Mouse (Mus musculus) c-Kit-positive CD71-positive TER-119-positive erythroid progenitor cells, embryonic 14.5 days (primary cell): ENCODE results near the gene Usp43.

ENCODE experiments used
- DNase-seq: peaks from one replicate; pipeline ENCODE4 v3.0.0-alpha.2; 2013; ENCODE audit warnings: low spot score

Gene Usp43

DNA sequence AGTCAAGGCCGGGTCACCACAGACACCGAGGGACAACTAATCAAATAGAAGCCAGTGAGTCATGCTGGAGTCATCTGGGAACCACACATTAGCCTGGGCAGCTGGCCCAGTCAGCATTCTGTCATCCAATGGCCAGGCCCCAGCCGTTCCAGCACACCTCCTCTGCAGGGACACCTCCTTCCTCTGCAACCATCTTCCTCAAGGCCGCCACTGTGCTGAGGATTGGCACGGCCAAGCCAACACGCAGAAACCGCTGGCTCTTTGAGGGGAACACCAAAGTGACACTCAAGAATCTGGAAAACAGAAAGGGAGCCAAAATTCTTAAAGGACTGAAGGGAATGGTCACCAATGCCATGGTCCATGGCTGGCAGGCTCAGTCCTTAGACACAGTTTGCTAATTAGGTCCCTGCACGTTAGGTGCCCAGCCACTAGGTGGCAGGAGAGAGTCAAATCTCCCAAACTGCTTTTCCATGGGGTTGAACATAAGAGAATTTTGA, 24.8 kb downstream of the Usp43 start:
- peak; percentile 27 for DNase-seq

- no peak for DNase-seq
These were observed 26.3 kb downstream of the Usp43 start for GRCm38 (mm10) chr11:67895641-67896040.

DNA sequence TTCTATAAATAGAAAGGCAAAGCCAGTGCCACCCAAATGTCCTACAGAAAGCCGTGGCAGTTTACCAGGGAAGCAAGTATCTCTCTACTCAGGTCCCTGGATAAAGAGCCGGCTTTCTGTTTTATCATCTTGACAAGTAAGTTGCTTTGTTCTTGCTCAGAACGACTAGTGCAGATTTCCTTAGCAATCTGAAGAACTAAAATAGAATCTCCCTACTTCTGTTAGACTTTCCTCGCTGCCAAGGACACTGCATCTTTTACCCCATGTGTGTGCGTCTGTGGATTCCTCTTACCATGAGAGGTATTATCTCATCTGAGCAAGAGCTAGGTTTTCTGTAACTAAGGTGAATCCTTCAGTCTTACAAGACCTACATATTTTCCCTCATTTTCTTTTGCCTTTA, 33.4 kb downstream of the Usp43 start:
- no peak for DNase-seq

DNA sequence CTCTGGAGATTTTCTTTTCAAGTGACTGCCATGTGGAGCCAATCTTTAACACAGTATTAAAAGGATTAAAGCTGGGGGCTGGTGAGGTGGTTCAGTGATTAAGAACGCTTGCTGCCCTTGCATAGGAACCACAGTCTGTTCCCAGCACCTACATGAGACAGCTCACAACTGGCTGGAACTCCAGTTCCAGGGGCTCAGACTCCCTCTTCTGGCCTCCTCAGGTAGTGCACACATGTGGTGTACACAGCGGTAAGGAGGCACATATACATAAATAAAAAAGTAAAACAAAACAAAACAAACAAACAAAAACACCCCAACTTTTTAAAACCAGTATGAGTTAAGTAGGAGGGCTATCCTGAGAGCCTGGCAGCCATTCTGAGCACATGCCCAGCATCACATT, 36.0 kb downstream of the Usp43 start:
- no peak for DNase-seq

DNA sequence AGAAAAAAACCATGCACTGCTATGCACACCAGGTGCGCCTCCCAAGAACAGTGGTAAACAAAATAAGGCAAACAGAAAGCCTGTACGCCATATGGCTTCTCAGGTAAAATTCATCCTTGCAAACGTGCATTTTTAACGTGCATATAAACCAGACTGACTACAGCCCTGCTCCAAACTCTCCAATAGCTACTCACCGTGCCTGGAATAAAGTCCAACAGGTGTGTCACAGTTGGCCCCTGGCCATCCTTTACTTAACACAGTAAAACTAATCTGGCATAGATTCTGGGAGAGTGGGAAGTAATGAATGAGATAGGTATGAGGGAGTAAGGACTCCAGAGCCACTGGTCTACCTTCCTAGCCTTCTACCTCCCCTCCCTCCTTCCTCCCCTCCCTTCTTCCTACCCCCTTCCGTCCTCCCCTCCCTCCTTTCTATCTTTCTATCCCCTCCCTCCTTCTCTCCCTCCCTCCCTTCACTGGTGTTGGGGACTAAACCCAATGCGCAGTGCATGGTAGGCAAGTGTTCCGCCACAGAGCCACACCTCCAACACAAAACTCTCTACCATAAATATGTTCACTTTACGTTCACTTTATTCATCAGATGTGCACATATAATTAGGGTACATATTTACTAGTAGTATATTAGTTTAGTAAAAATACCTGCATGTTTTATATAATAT, 56.3 kb downstream of the Usp43 start:
- DNase-seq = no peak

DNA sequence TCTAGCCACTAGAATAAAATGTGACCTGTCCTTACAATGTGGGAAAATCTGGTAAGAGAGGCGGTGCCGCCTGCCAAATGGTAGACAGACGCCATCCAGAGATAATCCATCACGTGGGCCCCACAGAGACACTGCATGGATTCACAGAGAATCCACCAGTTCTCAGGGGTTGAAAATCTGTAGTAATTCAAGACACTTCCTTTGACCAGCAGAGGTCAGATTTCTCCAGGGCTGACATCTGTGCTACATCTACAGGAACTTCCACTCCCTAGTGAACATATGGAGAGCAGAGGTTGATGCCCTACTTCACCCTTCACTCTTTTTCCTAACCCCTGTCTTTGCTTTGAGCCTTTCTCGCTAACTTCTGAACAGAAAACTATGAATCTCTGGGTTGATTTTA, 56.9 kb downstream of the Usp43 start:
- DNase-seq = no peak

GRCm38 (mm10) chr11:67861399-67861838, 60.5 kb downstream of the Usp43 start:
- no peak for DNase-seq

- no peak for DNase-seq
These were observed 61.1 kb downstream of the Usp43 start for GRCm38 (mm10) chr11:67860743-67861398.

DNA sequence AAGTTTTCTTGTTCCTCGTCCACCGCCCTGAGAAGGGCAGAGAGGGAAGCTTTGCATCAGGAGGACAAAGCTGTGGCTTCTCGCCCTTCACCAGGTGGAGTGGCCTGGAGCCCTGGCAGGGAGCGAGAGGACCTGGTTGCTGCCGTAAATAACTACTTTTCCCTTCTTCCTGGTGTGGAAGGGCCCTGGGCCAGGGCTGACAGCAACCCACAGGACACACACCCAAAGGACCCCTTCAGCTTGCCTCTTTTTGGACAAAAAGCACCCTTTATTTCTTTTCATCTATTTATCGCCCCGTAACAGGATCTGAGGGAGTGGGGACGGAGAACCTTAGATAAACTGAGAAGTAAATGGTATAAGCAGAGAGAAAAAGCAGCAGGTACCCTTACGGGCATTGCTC, 63.4 kb downstream of the Usp43 start:
- no peak for DNase-seq

GRCm38 (mm10) chr11:67855035-67855434, 66.9 kb downstream of the Usp43 start:
- DNase-seq = peak; percentile 1

- DNase-seq = no peak
These were observed 68.0 kb downstream of the Usp43 start for GRCm38 (mm10) chr11:67853996-67854395.

DNA sequence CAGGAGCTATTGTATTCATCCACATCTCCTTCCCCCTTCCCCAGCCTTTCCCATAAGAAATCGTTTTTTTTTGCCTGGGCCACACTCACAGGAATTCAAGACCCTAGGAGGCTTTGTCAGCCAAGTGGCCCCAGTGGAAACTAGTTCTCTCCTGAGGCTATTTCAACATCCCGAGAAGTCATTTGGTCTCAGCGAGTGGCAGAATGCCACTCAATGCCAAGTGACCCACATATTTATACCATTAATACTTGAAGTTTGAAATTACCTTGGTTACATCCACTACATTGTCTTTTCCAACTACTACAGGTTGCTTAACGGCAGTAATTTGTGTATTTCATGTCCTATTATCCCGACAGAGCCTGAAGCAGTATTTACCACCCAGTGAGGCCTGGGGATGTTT, 70.2 kb downstream of the Usp43 start:
- no peak for DNase-seq

- no peak for DNase-seq
These were observed 76.8 kb downstream of the Usp43 start for GRCm38 (mm10) chr11:67845193-67845592.

GRCm38 (mm10) chr11:67839810-67840209, 82.1 kb downstream of the Usp43 start:
- DNase-seq = no peak

DNA sequence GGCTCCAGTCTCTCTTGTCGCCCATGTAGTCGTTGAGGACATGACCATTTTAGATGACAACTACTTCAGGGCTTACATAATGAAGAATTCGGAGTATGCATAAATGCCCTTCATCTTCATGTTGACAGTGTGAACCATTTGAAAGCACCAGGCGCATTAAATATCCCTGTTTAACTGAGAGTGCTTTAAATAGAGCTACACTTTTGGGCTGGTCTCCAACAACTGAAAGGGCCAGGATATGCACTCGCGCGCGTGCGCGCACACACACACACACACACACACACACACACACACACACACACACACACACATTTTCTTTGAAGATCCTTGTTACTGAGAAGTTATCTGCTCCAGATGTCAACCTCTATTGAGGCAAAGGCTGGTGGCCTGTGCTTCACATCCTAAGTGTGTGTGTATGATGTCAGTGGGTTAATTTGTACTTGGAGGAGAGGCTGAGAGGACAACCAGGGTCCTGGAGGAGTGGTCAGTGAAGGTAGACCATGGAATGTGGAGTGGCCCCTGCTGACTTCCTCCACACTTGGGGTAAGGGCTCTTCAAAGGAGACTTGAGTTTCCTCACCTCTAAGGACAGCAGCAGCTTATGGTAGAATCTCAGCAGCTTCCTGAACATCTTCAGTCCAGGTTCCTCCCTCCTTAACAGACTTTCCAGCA, 86.4 kb downstream of the Usp43 start:
- no peak for DNase-seq

DNA sequence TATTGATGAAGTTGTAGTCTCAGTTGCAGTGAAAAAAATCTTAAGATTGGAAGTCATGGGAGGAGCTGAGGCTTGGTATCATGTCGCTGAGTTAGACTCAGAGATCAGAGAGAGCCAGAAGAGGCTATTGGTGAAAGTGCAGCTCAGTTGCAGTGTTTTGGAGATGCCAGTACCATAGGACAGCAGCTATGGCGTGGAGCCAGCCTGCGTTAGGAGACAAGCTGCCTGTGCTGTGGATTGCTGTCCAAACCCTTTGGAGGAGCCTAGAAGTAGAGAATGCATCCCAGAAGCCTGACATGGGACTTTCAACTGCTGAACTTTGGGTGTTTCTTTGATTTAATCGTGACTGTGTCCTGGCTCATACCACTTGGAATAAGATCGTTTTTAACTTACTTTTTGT, 90.1 kb downstream of the Usp43 start:
- DNase-seq = no peak

DNA sequence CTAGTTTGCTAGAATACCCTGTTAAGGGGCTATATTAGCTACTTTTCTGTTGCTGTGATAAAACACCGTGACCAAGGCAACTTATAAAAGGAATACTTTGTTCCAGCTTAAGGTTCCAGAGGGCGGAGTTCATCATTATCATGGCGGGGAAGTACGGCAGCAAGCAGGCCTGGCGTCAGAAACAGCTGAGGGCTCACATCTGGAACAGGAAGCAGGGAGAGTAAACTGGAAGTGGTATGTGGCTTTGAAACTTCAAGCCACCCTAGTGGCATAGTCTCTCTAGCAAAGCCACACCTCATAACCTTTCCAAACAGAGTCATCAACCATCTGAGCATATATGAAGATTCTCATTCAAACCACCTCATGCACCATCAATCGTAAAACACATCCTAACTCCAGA, 92.4 kb downstream of the Usp43 start:
- no peak for DNase-seq

- no peak for DNase-seq
These were observed 93.4 kb downstream of the Usp43 start for GRCm38 (mm10) chr11:67828360-67829059.

GRCm38 (mm10) chr11:67821560-67821959, 100.4 kb downstream of the Usp43 start:
- DNase-seq = no peak

DNA sequence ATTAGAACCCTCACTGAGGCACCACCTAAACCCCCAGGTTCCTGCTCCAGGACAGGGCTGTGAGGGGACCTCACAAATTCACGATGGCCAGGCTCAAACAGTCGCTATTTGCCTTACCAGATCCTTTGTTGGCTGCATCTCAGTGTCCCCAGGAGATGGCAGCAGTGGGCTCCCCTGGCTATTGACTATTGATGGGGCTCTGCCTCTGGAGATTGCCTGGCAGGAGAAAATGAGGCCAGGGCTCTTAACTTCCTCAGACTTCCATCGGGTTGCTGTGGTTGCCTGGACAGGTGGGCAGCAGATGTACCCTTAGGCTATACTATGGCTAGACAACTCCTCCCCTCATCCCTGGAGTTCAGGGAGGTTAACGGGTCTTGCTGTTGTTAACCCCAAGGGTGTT, 101.7 kb downstream of the Usp43 start:
- DNase-seq = no peak

GRCm38 (mm10) chr11:67819604-67820003, 102.3 kb downstream of the Usp43 start:
- no peak for DNase-seq

DNA sequence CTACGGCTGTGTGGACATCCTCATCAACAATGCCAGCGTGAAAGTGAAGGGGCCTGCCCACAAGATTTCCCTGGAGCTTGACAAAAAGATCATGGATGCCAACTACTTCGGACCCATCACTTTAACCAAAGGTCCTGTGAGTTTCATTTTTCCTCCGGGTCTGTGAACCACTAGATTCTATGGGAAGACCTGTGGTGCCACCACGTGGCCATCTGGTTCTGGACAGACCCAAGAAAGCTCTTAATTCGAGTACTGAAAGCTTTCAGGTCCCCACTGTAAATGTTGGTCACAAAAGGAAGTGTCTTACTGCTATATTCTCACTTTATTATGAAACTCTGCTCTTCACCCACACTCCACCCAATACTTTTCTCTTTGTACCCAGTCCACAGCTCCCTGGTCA, 110.4 kb downstream of the Usp43 start:
- no peak for DNase-seq

DNA sequence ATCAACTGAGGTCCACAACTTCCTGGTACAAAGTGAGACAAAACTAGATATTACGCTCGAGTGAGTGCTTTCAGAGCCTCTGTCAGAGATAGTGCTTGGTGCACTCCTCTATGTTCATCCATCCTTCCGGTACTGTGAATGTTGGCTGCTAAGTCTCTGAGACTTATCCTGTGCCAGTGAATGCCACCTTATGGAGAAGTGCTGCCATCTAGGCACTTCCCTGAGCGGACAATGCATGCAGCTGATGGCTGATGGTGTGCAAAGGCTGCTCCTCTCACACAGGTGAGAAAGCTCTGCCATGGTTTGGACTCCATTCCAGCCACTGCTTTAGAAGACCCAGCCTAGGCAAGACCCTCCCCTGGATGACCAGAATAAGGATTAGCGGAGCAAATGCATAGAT, 113.9 kb downstream of the Usp43 start:
- no peak for DNase-seq
